Mouse (Mus musculus) kidney, adult 2 months (tissue): ENCODE measurements around the gene Acox2. TPM values are rescaled to one million over a fixed set of nuclear protein-coding genes. Genes with fewer than 3 reads are reported as not detected.
"Not testable (repeated sequence)": the region's sequence is repeated elsewhere in the genome, so short reads cannot be mapped to it uniquely, and the experiment has no call there.

Source experiments
- DNase-seq: peaks from one replicate; pipeline ENCODE4 v3.0.0; 2021
- H3K27ac ChIP-seq: fragments of 200-500 bp; 2 replicates; pipeline ENCODE4 v1.5.1; 2012; ENCODE audit warnings: low read depth, low read length, control low read depth, inconsistent platforms; ENCODE audit not compliant: insufficient read depth
- H3K27me3 ChIP-seq: fragments of 200-500 bp; replicated peaks from 2 replicates; pipeline ENCODE4 v1.6.1; 2012; ENCODE audit warnings: mild to moderate bottlenecking, moderate library complexity, low read length, inconsistent platforms; ENCODE audit not compliant: control insufficient read depth, insufficient read depth
- H3K36me3 ChIP-seq: fragments of 200-500 bp; 2 replicates; pipeline ENCODE4 v1.6.1; 2012; ENCODE audit warnings: mild to moderate bottlenecking, moderate library complexity, low read length, inconsistent platforms; ENCODE audit not compliant: control insufficient read depth, insufficient read depth
- H3K4me1 ChIP-seq: fragments of 200-500 bp; 2 replicates; pipeline ENCODE4 v1.6.1; 2011; ENCODE audit warnings: low read length; ENCODE audit not compliant: control insufficient read depth, insufficient read depth
- H3K4me3 ChIP-seq: fragments of 200-500 bp; 2 replicates; pipeline ENCODE4 v1.5.1; 2011; ENCODE audit warnings: mild to moderate bottlenecking, low read depth, low read length, control low read depth; ENCODE audit not compliant: insufficient read depth
- CTCF ChIP-seq: fragments of 200-500 bp; conservative IDR thresholded peaks from 2 replicates; pipeline ENCODE4 v1.5.1; 2011; ENCODE audit warnings: low read depth, mild to moderate bottlenecking, control low read depth, low read length, moderate library complexity, mixed read lengths; ENCODE audit not compliant: insufficient read depth, insufficient read length
- POLR2A ChIP-seq: fragments of 200-500 bp; IDR thresholded peaks from one replicate; pipeline ENCODE4 v1.6.1; 2011; ENCODE audit warnings: low read depth, low read length, control low read depth
- WGBS: fragments of 180-500 bp; shearing (Covaris S2); methylation state at CpG from one replicate; pipeline ENCODE4 v1.1.7; 2018; 5-methylcytosine and 5-hydroxymethylcytosine counted together
- polyA plus RNA-seq: library from polyadenylated mRNA; depleted of rRNA; stranded (reverse); fragments of >200 nt; gene quantifications from 2 replicates; pipeline ENCODE4 v1.2.3, GENCODE M21; 2012

Gene Acox2
- polyA plus RNA-seq, 1 experiment = 190 TPM

DNA sequence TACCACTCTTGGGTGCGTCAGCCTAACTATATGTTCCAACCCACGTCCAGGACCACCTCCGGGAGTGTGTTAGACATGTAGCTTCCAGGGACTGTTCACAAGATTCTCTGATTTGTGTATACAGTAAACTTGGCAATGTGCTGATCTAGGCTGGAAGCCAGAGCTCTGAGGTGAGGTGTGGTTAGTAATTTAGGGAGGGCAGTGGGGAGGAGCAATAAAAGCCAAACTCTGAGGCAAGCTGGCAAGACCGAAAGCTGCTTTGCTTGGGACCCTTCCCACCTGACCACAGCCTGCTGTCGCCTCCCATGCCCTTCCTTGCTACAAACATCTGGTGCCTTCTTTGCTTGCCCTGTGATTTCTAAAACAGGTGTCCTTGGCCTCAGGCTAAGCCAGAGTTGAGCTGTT, 38.7 kb upstream of the Acox2 start:
- peak; percentile 57 for DNase-seq
- Histone ChIP-seq H3K27me3 (no peaks in the 10 kb centered on the region), H3K27ac (no peak overlapping the region), H3K4me1 (peaks cover 2% of the 10 kb centered on the region), H3K4me3 (no peak overlapping the region), H3K36me3 (no peaks in the 10 kb centered on the region)
- TF ChIP-seq CTCF (no peak), POLR2A (no peak)
- 56% methylated on average over 5 of the region's 5 CpGs for WGBS

DNA sequence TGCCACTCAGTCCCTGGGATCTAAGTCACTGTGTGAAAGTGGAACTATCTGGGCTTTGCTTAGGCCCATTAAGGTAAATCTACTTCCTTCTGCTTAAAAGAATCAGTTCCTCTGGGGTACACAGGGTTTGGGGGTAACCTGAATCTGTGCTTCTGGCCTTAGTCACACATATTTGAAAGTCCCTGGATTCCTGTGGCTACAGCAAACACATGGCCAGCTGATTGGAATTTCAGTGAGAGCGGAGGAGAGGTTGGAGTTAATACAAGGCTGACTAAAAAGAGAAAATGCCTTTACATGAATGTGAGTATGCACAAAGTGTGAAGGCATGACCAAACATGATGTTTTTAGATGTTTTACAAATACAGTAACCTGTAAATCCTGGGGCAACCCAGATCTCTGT, 35.1 kb upstream of the Acox2 start:
- TF ChIP-seq POLR2A (no peak), CTCF (no peak)
- no peak for DNase-seq
- WGBS = 89% methylated on average over 1 of the region's 1 CpGs

DNA sequence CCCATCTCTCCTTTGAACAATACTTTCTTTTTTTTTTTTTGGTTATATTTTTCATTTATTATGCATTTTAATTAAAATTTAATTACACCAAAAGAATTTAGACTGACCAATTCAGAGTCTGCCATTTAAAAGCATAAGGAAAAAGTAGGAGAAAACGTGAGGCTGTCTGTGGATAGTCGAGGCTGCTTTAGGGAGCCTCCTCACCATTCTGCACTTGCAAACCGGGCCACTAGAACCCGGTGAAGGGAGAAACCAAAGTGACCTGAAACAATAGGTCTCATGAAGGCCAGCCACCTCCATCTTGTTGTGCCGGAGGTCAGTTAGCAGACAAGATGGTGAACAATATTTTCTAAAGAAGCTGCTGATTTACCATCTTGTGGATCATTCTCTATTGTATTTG, 27.4 kb upstream of the Acox2 start:
- H3K4me3 ChIP-seq, H3K27ac ChIP-seq, H3K27me3 ChIP-seq, H3K36me3 ChIP-seq: not testable (repeated sequence)
- 84% methylated on average over 5 of the region's 5 CpGs for WGBS
- H3K4me1 ChIP-seq = peaks cover 11% of the 10 kb centered on the region; the same call in 1 of the 2 replicates
- peak; percentile 77 for DNase-seq

More for the DNA sequence above, 35.1 kb upstream of the Acox2 start:
- Histone ChIP-seq H3K27me3 (no peaks in the 10 kb centered on the region), H3K4me1 (no peaks in the 10 kb centered on the region), H3K36me3 (no peaks in the 10 kb centered on the region), H3K27ac (no peak overlapping the region), H3K4me3 (no peak overlapping the region)

DNA sequence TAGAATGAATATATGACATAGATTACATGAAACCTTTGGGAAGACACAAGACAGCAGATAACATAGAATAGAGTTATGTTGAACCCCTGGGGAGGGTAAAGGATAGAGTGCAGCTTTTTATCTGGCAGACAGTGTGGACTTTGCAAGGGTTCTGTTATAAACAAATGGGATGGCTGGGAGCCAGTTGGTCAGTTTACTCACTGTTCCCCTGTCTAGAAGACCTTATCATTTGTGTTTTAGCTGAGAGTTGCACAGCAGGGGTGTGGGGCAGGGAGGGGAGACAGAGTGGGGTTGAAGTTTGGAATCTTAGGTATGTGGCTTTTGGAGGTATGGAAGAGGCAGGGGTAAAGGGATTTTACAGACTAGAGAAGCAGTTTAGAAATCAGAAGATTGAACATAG, 24.6 kb upstream of the Acox2 start:
- no peaks in the 10 kb centered on the region for H3K27me3 ChIP-seq
- DNase-seq = no peak
- TF ChIP-seq POLR2A (no peak), CTCF (no peak)
- H3K36me3 ChIP-seq = no peaks in the 10 kb centered on the region
- H3K4me3 ChIP-seq = no peak overlapping the region
- peaks cover 11% of the 10 kb centered on the region; the same call in 1 of the 2 replicates for H3K4me1 ChIP-seq
- H3K27ac ChIP-seq = no peak overlapping the region

DNA sequence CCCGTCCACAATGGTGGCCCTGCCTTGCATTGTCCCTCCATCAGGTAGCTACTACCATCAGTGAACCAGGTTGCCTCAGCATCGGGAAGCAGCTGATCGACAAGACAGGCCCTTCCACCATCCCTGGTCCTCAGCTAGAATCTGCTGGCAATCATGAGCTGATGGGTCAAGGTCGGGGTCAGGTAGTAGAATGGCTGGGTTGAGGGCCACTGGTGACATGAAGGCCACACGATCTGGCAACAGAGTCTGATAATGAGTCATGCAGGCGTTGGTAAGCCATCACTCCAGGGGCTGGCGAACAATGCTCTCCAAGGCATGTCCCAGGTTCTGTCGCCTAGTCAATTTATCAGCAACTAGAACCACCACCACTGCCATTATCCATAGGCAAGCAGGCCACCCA, 12.1 kb upstream of the Acox2 start:
- not testable (repeated sequence) for DNase-seq, H3K4me1 ChIP-seq, H3K36me3 ChIP-seq, H3K27ac ChIP-seq, H3K4me3 ChIP-seq, H3K27me3 ChIP-seq
- WGBS = 91% methylated on average over 8 of the region's 8 CpGs

DNA sequence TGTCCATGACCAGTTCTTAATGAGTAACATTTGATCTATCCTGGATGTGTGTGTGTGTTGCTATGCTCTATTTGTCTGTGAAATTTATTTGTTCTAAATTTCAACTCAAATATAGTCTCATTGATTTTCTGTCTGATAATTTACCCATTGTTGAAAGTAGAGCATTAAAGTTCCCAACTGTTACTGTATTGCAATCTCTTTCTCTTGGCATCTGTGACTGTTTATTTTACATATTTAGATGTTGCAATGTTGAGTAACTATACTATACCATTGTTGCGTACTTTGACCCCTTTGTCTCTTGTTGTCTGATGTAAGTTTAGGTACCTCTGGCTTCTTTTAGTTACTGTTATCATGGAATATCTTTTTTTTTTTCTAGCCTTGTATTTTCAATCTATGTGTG, 5.2 kb upstream of the Acox2 start:
- no peak for DNase-seq
- H3K4me1 ChIP-seq = no peaks in the 10 kb centered on the region; the same call in 1 of the 2 replicates
- no peak overlapping the region for H3K4me3 ChIP-seq
- no peaks in the 10 kb centered on the region for H3K36me3 ChIP-seq
- H3K27ac ChIP-seq = no peak overlapping the region
- WGBS = 96% methylated on average over 1 of the region's 1 CpGs
- H3K27me3 ChIP-seq = no peaks in the 10 kb centered on the region
- TF ChIP-seq CTCF = no peak
- no peak for TF ChIP-seq POLR2A

DNA sequence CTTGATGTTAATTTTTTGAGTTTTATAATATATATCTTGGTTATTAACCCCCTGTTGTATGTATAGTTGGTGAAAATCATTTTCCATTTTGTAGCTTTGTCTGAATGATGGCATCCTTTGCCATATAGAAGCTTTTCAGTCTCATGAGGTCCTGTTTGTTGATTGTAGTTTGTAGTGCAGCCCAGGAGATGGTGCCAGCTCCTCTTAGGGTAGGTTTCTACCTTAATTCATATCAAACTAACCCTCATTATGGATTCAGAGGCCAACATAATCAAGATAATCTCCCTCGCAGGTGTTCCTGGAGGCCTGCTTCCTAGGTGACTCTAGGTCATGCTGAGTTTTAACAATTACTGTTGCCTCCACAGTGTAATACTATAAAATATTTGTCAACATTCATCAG, 3.1 kb upstream of the Acox2 start:
- Histone ChIP-seq H3K36me3 (no peaks in the 10 kb centered on the region), H3K4me1 (peaks cover 14% of the 10 kb centered on the region), H3K27me3 (no peaks in the 10 kb centered on the region), H3K4me3 (no peak overlapping the region), H3K27ac (no peak overlapping the region)
- WGBS = 36% methylated on average over 1 of the region's 1 CpGs
- DNase-seq = peak; percentile 56
- TF ChIP-seq POLR2A = no peak
- no peak; the same call in 1 of the 2 replicates for TF ChIP-seq CTCF

DNA sequence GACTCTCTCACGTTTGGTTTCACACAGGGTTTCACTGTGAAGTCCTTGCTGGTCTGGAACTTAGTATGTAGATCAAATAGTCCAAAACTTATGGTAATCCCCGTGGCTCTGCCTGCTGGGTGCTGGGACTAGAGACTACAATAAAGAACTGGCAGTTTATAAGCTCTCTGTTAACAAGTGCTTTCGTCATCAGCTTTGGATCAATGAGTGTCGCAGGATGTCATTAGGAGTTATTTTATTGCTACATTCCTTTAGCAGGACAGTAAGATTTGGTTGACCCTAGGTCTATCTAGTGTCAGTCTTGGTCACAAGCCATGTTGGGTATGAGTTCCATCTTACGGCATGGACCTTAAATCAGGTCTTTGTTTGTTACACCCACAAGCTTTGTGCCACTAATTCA, 1.1 kb upstream of the Acox2 start:
- Histone ChIP-seq H3K36me3 (no peaks in the 10 kb centered on the region), H3K27ac (no peak overlapping the region), H3K27me3 (no peaks in the 10 kb centered on the region), H3K4me3 (no peak overlapping the region), H3K4me1 (peaks cover 18% of the 10 kb centered on the region)
- TF ChIP-seq CTCF (no peak), POLR2A (no peak)
- no peak for DNase-seq
- WGBS = 84% methylated on average over 5 of the region's 5 CpGs
